51 mouse cellular contexts compared by ENCODE assay signal in genomic region chr9:106613951-106614350, GRCm38 (mm10). TPM values are rescaled to one million over a fixed set of nuclear protein-coding genes. Genes with fewer than 3 reads are reported as not detected.
"Had no signal": no experiment of that assay in that cellular context is flagged by ENCODE, and none has a peak within 500 bp of the region (broad histone marks: within the 10 kb centered on the region; RNA-seq: fewer than 3 reads in every experiment).

No protein-coding gene starts in this region.

- H3K27ac ChIP-seq: heart, embryonic 10.5 days; heart, embryonic 13.5 days; heart, embryonic 15.5 days; hindbrain, embryonic 10.5 days; hindbrain, embryonic 12.5 days; hindbrain, embryonic 13.5 days; hindbrain, embryonic 14.5 days; hindbrain, embryonic 15.5 days; hindbrain, postnatal 0 days; intestine, embryonic 15.5 days; kidney, embryonic 15.5 days; kidney, postnatal 0 days; layer of hippocampus, adult 2 months had no signal

- H3K4me3 ChIP-seq: heart, embryonic 10.5 days; heart, embryonic 12.5 days; heart, embryonic 13.5 days; heart, embryonic 15.5 days; hindbrain, embryonic 10.5 days; hindbrain, embryonic 12.5 days; hindbrain, embryonic 13.5 days; hindbrain, embryonic 15.5 days; intestine, embryonic 15.5 days; kidney, embryonic 15.5 days; layer of hippocampus, adult 2 months had no signal

- H3K9ac ChIP-seq: heart, embryonic 12.5 days; heart, embryonic 13.5 days; heart, embryonic 15.5 days; hindbrain, embryonic 12.5 days; hindbrain, embryonic 13.5 days; hindbrain, embryonic 14.5 days; hindbrain, embryonic 15.5 days; intestine, embryonic 15.5 days; kidney, embryonic 15.5 days had no signal

- H3K4me2 ChIP-seq: heart, embryonic 11.5 days; heart, embryonic 12.5 days; heart, embryonic 13.5 days; heart, embryonic 15.5 days; hindbrain, embryonic 12.5 days; hindbrain, embryonic 13.5 days; hindbrain, embryonic 14.5 days; hindbrain, embryonic 15.5 days; intestine, embryonic 15.5 days; kidney, embryonic 15.5 days had no signal

- H3K36me3 ChIP-seq: heart, embryonic 10.5 days; heart, embryonic 12.5 days; heart, embryonic 13.5 days; heart, embryonic 15.5 days; hindbrain, embryonic 10.5 days; hindbrain, embryonic 12.5 days; hindbrain, embryonic 13.5 days; hindbrain, embryonic 15.5 days; intestine, embryonic 15.5 days; kidney, embryonic 15.5 days had no signal

- H3K9me3 ChIP-seq: heart, embryonic 10.5 days; heart, embryonic 12.5 days; heart, embryonic 13.5 days; heart, embryonic 15.5 days; hindbrain, embryonic 10.5 days; hindbrain, embryonic 12.5 days; hindbrain, embryonic 13.5 days; hindbrain, embryonic 15.5 days; intestine, embryonic 15.5 days; kidney, embryonic 15.5 days had no signal

- ATAC-seq: hindbrain, embryonic 16.5 days; hindbrain, postnatal 0 days; inflammation-experienced regulatory T-cells, adult 6 months; intestine, embryonic 15.5 days; intestine, embryonic 16.5 days; intestine, postnatal 0 days had no signal

- H3K4me1 ChIP-seq: heart, embryonic 10.5 days; heart, embryonic 12.5 days; heart, embryonic 13.5 days; heart, embryonic 15.5 days; hindbrain, embryonic 12.5 days; hindbrain, embryonic 13.5 days; hindbrain, embryonic 15.5 days; intestine, embryonic 15.5 days; kidney, embryonic 15.5 days had no signal

- H3K27me3 ChIP-seq: heart, embryonic 12.5 days; hindbrain, embryonic 12.5 days; hindbrain, embryonic 13.5 days; hindbrain, embryonic 15.5 days; intestine, embryonic 15.5 days; kidney, embryonic 15.5 days had no signal

- DNase-seq: heart, postnatal 10 days; heart, postnatal 14 days; heart, postnatal 36 days; heart, postnatal 4 days; kidney, adult 11 months; kidney, adult 18-20 months; kidney, adult 2 months; kidney, adult 8-10 months; kidney, adult 9 months; kidney, postnatal 10 days; kidney, postnatal 14 days; kidney, postnatal 25 days; kidney, postnatal 36 days; kidney, postnatal 4 days; layer of hippocampus, adult 9-11 months; layer of hippocampus, postnatal 36 days had no signal

RNA-seq across cellular contexts. Expression of gene Iqcf6, which starts 12.4 kb away (rescaled TPM):
- total RNA-seq: heart, postnatal 10 days; heart, postnatal 14 days; heart, postnatal 25 days; heart, postnatal 36 days; heart, postnatal 4 days; hematopoietic stem cell, adult 5-6 weeks; hindbrain, postnatal 0 days; layer of hippocampus, adult 18-20 months; layer of hippocampus, adult 2 months; layer of hippocampus, adult 8-10 months; layer of hippocampus, postnatal 10 days; layer of hippocampus, postnatal 14 days; layer of hippocampus, postnatal 25 days; layer of hippocampus, postnatal 36 days; left cerebral cortex, adult 18-20 months had no signal
- polyA plus RNA-seq: heart, embryonic 10.5 days; heart, embryonic 11.5 days; heart, embryonic 12.5 days; heart, embryonic 13.5 days; heart, embryonic 14.5 days; heart, embryonic 15.5 days; heart, embryonic 16.5 days; heart, postnatal 0 days; hindbrain, embryonic 10.5 days; hindbrain, embryonic 11.5 days; hindbrain, embryonic 12.5 days; hindbrain, embryonic 13.5 days; hindbrain, embryonic 14.5 days; hindbrain, embryonic 15.5 days; hindbrain, embryonic 16.5 days; hindbrain, postnatal 0 days; inflammation-experienced regulatory T-cells, adult 6 months; intestine, embryonic 14.5 days; intestine, embryonic 15.5 days; intestine, embryonic 16.5 days; intestine, postnatal 0 days; kidney, adult 2 months; kidney, embryonic 14.5 days; kidney, embryonic 15.5 days; kidney, embryonic 16.5 days; kidney, postnatal 0 days; large intestine, adult 2 months had no signal

RNA-seq across cellular contexts. Expression of gene Grm2, which starts 41.9 kb away (rescaled TPM):
- total RNA-seq: heart, postnatal 10 days; heart, postnatal 14 days; heart, postnatal 25 days; heart, postnatal 36 days; heart, postnatal 4 days; hematopoietic stem cell, adult 5-6 weeks had no signal
- polyA plus RNA-seq: heart, embryonic 11.5 days; heart, embryonic 12.5 days; heart, embryonic 13.5 days; heart, embryonic 14.5 days; heart, embryonic 15.5 days; heart, embryonic 16.5 days; heart, postnatal 0 days; inflammation-experienced regulatory T-cells, adult 6 months; intestine, embryonic 14.5 days; intestine, embryonic 15.5 days; intestine, embryonic 16.5 days; intestine, postnatal 0 days; kidney, adult 2 months; kidney, embryonic 14.5 days; kidney, embryonic 15.5 days; kidney, embryonic 16.5 days; kidney, postnatal 0 days had no signal

RNA-seq across cellular contexts. Expression of gene Iqcf4, which starts 43.2 kb away (rescaled TPM):
- total RNA-seq: heart, postnatal 10 days; heart, postnatal 14 days; heart, postnatal 25 days; heart, postnatal 36 days; heart, postnatal 4 days; hematopoietic stem cell, adult 5-6 weeks; hindbrain, postnatal 0 days; layer of hippocampus, adult 18-20 months; layer of hippocampus, adult 2 months; layer of hippocampus, adult 8-10 months; layer of hippocampus, postnatal 10 days; layer of hippocampus, postnatal 14 days; layer of hippocampus, postnatal 25 days; layer of hippocampus, postnatal 36 days; left cerebral cortex, adult 18-20 months had no signal
- polyA plus RNA-seq: heart, embryonic 10.5 days; heart, embryonic 11.5 days; heart, embryonic 12.5 days; heart, embryonic 13.5 days; heart, embryonic 14.5 days; heart, embryonic 15.5 days; heart, embryonic 16.5 days; heart, postnatal 0 days; hindbrain, embryonic 10.5 days; hindbrain, embryonic 11.5 days; hindbrain, embryonic 12.5 days; hindbrain, embryonic 13.5 days; hindbrain, embryonic 14.5 days; hindbrain, embryonic 15.5 days; hindbrain, embryonic 16.5 days; hindbrain, postnatal 0 days; inflammation-experienced regulatory T-cells, adult 6 months; intestine, embryonic 14.5 days; intestine, embryonic 15.5 days; intestine, embryonic 16.5 days; intestine, postnatal 0 days; kidney, adult 2 months; kidney, embryonic 14.5 days; kidney, embryonic 15.5 days; kidney, embryonic 16.5 days; kidney, postnatal 0 days; large intestine, adult 2 months had no signal

RNA-seq across cellular contexts. Expression of gene Iqcf3, which starts 52.5 kb away (rescaled TPM):
- total RNA-seq: heart, postnatal 10 days; heart, postnatal 14 days; heart, postnatal 25 days; heart, postnatal 36 days; heart, postnatal 4 days; hematopoietic stem cell, adult 5-6 weeks; hindbrain, postnatal 0 days; layer of hippocampus, adult 18-20 months; layer of hippocampus, adult 2 months; layer of hippocampus, adult 8-10 months; layer of hippocampus, postnatal 10 days; layer of hippocampus, postnatal 14 days; layer of hippocampus, postnatal 25 days; layer of hippocampus, postnatal 36 days; left cerebral cortex, adult 18-20 months had no signal
- polyA plus RNA-seq: heart, embryonic 10.5 days; heart, embryonic 11.5 days; heart, embryonic 12.5 days; heart, embryonic 13.5 days; heart, embryonic 14.5 days; heart, embryonic 15.5 days; heart, embryonic 16.5 days; heart, postnatal 0 days; hindbrain, embryonic 10.5 days; hindbrain, embryonic 11.5 days; hindbrain, embryonic 12.5 days; hindbrain, embryonic 13.5 days; hindbrain, embryonic 14.5 days; hindbrain, embryonic 15.5 days; hindbrain, embryonic 16.5 days; hindbrain, postnatal 0 days; inflammation-experienced regulatory T-cells, adult 6 months; intestine, embryonic 14.5 days; intestine, embryonic 15.5 days; intestine, embryonic 16.5 days; intestine, postnatal 0 days; kidney, embryonic 14.5 days; kidney, embryonic 15.5 days; kidney, embryonic 16.5 days; kidney, postnatal 0 days; large intestine, adult 2 months had no signal
